Mouse (Mus musculus): ENCODE results near the gene Rap1b.
A peak's percentile ranks its signal among the peaks of the same experiment; 100 is the strongest.

Gene Rap1b

DNA sequence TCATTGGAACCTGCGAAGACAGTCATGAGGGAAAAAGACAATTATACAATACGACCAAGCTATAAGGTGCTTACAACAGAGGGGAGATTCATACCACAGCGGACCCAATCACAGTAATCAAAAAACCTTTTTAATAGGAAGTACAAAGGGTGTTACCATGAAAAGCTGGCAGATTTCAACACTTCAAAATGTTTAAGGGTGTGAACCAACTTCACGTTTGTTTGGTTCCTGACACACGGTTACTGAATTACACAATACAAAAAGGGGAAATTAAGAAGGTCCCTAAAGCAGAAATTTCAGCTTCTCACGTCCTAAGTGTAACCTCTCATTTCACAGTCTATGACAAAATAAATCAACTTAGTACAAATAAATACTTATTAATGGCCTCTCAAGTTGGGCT lies 27.2 kb downstream of the Rap1b start:
- no peak for DNase-seq (ENCODE audit: low spot score)

DNA sequence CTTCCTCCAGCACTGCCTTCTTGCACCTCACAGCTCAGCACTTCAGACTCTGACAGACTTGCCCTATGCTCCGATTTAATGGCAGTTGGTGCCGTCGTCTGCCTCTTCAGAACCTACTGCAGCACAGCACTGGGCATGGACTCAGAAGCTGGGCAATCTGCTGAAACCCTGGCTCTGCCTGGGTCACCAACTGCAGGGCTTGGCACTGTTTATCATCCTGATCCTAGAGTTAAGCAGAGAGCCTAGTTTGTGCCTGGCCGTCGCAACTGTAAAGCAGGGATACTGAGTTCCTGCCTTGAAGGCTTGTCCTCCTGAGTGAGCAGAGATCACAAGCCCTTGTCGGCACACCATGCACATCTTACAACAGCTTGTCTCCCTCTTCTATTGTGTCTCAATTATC lies 29.1 kb downstream of the Rap1b start:
- DNase-seq (ENCODE audit: low spot score): no peak

DNA sequence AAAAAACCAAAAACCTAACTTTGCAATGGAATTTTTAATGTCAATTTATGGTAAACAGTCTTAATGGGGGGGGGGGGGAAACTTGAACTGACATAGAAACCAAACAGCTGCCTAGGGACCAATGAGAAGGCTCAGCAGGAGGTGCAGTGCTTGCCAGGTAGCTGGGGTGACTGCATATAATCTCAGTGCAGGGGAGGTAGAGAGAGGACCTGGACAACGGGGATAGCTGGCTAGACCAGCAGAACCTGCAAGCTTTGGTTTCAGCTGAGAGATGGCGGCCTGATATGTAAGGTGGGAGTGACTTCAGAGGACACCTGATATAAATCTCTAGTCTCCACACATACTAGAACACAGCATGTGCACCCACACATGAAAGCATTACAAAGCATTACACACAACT lies 33.3 kb downstream of the Rap1b start:
- no peak for DNase-seq (ENCODE audit: low spot score)

DNA sequence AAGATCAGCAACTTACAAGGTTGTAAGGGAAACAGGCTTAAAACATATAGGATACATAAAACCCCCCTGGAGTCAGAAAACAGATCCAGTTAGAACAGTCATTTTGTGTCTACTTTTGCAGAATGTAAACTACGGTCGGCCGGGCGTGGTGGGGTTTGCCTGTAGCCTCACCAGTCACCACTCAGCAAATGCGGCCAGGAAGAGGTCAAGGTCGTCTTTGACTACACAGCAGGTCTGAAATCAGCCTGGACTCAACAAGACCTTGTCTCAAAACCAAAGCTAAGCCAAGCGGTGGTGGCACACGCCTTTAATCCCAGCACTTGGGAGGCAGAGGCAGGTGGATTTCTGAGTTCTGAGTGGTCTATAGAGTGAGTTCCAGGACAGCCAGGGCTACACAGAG lies 34.3 kb downstream of the Rap1b start:
- DNase-seq (ENCODE audit: low spot score): no peak

DNA sequence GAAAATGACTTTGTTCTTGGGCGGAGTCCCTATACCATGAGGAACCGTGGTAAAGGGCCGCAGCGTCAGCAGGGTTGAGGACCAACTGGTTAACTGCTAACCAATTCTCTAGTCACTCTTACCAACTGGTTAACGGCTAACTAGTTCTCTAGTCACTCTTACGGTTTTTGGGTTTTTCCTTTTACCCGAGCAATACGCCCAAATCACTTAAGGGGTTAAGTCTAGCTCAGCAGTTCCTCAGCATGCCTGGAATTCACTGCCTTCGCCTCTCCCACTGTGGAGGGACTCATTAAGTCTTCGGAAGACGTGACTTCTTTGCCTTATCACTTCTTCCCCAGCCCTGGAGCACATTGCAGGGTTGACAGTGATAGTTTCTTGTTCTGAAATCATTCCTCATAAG lies 35.3 kb downstream of the Rap1b start:
- DNase-seq (ENCODE audit: low spot score): no peak

DNA sequence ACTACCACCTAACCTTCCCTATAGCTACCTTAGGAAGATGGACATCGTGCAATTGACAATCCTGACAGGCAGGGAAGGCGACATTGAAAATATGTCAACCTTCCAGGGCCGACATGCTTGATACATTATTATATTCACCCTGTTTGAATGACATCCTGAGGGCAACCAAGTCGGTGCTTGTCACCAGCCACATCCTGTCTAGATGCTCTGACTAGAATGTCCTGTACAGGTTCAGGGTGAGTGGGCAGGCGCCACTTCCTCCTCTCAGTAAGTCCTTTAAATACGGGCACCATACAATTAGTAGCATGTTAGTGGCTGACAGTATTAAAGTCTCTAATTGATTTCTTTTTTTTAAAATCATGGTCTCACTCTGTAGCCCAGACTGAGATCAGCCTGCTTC lies 37.8 kb downstream of the Rap1b start:
- DNase-seq (ENCODE audit: low spot score): no peak

DNA sequence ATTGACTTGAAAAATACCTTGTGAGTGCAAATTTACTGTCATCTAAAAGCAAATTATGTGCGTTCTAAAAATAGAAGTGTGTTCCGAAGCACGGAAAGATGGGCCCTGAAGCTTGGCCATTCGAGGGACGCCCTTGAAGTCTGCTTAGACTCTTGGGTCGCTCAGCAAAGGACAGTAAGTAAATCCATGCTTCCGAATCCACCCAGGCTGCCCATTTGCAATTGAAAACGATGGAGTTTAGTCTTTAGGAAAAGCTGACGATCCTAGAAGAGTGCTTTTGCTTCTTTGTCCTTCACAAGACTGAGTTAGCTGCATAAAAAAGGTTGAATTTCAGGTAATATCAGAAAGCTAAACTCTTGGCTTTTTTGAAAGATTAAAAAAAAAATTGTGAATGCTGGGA lies 39.9 kb downstream of the Rap1b start:
- DNase-seq (ENCODE audit: low spot score): no peak

DNA sequence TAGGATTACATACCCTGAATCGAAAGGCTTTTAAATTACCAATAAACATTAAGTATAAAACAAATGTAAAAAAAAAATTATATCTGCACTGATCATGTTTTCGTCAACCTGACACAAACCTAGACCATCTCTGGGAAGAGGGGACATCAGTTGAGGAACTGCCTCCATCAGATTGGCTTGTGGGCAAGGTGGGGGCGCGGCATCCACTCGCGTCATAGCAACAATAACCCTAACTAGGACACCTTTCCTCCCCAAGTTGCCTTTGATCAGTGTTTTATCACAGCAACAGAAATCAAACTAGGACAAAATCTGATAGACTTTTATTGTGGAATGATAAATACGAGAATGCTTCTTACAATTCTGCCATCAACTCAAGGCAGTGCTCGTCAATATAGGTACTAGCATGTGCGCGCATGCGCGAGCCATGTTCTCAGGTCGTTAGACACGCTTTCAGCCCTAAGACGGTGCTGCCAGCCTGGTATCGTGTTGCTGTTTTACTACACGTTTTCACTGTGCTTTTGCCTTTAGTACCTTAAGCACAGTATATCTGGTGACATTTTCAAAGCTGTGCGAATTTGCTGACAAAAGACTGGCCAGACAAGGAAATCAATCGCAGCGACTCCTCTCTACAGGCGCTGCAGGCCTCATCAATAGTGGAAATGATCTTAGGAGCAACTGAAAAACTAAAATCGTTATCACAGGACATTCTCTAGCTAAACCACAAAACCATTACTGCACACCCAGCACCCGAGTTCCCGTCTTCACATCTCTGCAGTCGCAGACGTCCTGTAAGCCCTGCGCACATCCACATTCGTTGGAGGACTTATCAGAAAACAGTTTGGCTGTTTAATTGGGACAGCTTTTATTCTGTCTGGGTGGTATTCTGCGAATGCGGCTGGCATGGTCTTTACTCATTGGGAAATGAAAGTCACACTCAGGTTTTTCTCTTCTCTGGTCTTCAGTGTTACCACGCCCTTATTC lies 41.7 kb downstream of the Rap1b start:
- DNase-seq (ENCODE audit: low spot score): no peak

DNA sequence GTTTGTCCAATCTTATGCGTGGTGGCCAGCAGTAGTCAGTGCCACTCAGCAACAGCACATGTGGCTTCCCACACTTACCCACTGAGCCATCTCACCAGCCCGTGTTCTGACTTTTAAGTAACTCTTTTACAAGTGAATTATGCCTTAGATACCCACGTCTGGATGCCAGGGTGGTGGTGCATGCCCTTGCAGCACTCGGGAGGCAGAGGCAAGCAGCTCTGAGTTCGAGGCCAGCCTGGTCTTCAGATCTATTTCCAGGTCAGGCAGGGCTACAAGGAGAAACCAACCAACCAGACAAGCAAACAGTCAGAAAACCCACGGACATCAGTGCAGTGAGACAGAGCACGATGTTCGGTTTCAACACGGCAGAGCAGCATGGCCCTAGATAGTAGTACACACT lies 43.9 kb downstream of the Rap1b start:
- DNase-seq (ENCODE audit: low spot score): no peak

DNA sequence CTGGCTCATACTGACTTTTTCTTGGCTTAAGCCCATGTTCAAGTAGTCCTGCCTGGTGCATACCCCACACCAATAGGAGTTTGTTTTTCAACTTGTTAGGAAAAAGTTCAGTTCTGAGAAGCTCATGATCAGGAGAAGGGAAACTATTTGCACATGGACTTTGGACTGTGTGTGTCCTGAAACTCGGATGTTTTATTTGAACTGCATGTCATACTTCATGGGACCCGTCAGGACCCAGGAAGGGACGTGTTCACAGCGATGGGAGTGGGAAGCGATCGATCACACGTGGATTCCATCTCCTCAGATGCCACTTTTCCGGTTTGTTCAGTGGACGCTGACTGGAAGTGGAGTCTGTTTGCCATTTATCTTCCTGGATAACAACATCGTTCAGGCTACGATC lies 46.0 kb downstream of the Rap1b start:
- no peak for DNase-seq (ENCODE audit: low spot score)

DNA sequence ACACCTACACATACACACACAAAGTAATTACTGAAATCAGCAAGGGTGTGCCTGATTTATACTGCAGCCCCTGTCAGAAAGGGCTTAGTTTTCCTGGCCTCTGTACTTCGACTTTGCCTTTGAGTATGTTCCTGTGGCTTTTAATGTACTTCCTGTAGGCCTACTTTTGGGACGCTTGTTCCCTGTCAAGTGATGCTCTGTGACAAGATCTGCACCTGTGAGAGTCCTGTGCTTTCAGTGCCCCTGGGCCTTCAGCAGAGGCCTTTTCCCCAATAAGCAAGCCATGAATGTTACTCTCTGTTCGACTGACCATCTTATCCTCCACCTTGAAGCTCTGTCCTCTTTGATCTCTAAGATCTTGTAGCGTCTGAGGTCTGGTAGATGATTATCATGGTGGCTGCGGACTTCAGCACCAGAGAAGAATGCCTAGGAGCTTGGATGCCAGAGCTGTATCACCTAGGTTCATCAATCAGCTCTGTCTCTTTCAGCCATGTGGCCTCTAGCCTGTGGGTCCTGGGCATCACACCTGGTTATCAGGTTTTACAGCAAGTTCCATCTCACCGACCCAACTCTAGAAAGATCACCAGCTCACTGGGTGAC lies 47.3 kb downstream of the Rap1b start:
- no peak for DNase-seq (ENCODE audit: low spot score)

DNA sequence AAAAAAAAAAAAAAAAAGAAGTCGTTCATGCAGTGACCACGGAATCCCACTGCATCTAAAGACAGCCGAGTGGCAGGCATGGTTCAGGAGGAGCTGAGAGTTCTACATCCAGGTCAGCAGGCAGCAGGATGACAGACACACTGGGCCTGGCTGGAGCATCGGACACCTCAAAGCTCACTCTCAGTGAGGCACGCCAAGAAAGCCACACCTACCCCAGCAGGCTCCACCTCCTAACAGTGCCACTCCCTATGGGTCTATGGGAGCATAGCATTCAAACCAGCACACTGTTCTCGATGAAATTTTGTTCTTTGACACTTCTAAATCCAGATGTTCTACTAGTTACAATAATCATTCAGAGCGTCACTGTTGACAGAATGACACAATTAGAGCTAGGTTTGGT lies 48.2 kb downstream of the Rap1b start:
- DNase-seq (ENCODE audit: low spot score): no peak

DNA sequence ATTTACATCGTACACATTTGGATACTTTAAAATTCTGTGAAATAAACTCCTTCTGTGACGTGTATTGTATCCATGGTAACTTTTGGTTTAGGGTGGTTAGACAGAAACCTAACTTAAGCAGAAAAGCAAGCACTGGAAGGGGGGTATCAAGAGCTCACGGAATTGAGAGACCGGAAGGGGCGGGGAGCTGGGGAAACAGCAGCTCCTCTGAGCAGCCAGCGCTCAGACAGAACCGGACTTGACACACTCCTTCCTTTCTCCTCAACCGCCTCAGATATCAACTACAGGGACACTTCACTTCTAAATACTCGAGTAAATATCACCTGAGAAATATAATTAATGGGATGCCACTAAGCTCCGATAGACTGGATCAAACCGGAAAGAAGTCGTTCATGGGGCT lies 48.7 kb downstream of the Rap1b start:
- DNase-seq (ENCODE audit: low spot score): no peak

DNA sequence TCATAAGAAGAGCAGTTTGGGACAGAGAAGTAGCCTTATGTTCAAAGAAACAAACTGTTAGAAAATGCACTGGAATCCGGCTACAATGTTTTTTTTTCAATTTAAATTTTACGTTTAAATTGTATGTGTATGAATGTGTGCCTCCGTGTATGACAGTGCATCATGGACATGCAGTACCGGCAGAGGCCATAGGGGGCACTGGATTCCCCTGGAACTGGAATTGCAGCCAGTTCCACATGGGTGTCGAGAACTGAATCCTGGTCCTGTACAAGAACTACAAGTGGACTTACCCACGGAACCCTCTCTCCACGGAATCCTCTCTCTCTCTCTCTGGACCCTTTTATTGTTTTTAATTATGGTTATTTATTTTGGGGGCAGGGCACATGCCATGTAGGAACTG lies 49.7 kb downstream of the Rap1b start:
- DNase-seq (ENCODE audit: low spot score): no peak

DNA sequence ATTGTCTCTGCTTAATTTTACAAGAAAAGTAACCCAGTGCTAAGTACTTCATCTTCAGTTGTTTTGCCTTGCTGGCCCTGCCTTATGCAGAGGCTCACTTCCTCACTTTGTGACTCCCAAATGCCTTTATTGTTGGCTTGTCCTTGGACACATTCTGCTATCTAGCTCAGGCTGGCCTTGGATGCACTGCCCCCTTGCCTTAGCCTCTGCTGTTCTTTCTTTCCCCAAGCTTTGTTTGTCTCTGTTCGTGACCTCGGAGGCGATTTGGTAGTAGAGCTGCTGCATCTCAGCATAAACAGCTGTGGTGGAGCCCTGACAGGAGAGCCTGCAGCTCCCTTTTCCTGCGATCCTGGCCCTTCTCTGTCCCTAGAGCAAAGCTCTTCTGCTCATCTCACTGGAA lies 50.6 kb downstream of the Rap1b start:
- no peak for DNase-seq (ENCODE audit: low spot score)

DNA sequence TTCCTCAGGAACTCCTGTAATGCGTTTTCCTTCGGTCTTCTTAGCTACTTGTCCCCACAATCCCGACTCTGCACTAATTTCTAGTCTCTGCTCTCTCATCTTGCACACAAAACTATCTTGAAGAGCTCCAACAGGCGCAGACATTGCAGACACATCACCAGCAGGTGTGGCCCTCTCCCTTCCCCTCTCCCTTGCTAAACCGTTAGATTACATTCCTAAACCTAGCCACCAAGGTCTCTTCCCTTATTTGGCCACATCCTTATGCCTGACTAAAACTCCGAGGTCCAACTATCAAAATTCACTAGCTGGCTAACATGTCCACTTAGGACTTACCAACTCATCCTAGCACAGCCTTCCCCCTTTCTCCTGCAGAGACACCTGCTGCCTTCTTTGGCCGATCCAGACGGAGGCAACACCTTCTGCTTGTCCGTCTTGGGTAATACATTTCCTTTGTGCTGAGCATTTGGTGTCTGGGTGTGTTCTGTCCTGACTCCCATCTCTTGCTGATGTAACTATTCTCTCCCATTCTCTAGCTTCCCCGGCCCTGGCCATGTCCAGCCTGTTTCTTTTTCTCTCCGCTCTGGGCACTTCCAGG lies 52.3 kb downstream of the Rap1b start:
- DNase-seq (ENCODE audit: low spot score): no peak

DNA sequence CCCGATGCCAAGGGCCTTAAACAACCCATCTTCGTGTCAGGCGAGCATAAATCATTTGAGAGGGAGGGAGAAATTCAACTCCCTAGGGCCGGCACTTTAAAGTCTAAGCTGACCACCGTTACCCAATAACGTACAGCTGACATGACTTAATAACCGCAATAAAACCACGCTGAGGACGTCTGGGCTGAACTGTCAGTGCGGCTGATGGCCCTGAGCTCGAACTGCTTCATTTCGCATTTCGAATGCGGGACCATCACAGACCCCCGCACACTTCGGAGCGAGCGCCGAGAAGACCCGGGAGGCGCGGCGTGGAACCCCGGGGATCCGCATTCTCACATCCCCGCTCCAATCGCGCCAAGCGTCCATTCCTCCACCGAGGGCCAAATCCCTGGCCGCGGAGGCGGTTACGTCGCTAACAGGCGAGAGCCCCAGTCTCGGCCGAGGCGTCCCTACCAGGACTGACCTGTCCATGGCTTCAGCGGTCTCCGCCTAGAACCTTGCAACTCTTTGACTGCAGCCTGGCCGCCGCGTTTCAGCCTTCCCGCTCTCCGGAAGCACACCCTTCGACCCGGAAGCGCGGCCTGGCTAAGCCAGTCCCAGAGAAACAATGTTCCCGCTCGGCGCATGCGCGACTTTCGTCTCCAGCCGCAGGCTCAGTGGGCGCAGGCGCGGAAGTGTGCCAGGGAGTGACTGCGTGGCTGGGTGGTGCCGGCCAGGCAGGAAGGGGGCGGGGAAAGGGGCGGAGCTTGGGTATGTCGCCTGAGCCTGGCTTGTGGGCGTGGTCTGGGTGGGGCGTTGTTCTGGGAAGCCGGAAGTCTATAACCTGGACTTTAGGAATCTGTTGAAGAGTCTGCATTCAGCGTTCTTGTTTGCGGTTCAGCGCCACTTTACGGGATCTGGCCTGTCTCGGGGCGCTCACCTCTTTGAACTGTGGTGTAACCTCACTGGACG lies 53.4 kb downstream of the Rap1b start, which contains the start of gene Nup107:
Gene Nup107, minus strand, starts transcription at position 565 of the 951 bp plus-strand sequence.
- DNase-seq (ENCODE audit: low spot score): peak; percentile 100

DNA sequence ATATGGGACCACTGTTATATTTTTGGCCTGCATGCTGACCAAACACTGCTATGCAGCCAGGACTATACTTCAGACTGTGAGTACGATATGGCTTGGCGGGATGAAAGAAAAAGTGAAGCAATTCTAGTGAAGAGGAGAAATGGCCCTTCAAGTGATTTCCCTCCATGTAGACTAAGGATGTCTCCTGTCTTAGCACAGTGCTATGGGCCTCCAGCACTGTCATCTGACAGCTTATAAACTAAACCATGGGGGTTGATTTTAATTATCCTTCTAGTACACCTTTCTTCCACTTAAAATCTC lies 54.7 kb downstream of the Rap1b start:
- DNase-seq (ENCODE audit: low spot score): no peak

DNA sequence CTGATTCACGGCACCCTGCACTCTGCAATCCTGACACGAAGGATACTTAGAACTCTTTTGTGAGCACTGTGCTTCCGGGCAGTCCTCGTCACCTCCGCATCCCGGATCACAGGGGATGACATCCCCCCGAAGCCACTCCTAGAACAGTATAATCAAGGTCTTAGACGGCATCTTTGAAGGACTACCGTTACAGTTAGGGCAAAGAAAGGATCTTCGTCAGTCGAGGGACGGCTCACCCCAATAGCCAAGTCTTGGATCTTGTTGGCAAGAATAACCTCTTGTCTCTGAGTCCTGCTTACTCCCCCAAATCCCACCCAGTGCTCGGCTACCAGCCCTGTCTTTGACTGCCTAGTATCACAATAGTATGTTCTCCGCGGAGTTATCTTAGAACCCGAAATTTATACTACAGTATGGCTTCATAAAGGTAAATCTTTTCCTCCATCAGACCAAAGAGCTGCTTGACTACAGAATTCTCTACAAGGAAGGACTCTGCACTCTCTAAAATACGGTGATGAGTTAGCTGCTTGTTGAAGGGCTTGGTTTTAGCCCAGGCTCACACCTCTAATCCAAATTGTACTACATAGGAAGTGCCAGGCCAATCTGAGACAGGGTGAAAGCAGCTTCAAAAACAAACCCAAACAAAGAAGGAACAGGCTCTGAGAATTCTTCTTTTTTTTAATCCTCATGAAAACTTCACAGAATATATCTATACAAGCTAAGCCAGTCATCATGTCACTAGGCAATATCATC lies 55.2 kb downstream of the Rap1b start:
- no peak for DNase-seq (ENCODE audit: low spot score)

DNA sequence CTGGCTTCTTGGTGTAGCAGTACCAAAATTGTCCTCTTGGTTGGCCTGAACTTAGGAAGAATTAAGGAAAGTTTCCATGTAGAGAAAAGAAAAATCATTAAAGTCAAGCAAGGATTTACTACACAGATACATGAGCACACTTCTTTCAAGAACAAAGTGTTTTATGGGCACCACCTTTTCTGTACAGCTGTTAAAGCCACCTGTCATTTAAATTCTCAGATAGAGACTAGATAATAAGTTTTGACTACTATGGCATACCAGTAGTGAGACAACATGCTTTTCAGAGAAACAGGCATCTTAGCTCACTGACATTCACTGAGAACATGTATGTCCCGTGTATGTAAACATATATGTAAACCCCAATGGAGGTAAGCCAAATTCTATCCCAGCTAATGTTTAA lies 55.8 kb downstream of the Rap1b start:
- DNase-seq (ENCODE audit: low spot score): no peak

DNA sequence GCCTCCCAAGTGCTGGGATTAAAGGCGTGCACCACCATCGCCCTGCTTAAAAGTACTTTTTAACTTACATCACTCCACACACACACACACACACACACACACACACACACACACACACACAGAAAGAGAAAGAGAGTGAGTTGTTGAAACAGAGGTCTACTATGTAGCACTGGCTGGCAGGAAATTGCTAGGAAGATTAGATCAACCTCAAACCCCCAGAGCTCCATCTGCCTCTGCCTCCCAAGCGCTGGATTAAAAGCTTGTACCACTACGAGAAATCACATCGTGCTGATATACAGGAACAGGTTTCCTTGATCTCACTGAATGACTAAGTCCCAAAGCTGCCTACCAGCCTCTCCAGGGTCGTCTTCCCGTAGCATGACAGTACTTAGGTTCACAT lies 61.2 kb downstream of the Rap1b start:
- no peak for DNase-seq (ENCODE audit: low spot score)

Data from left cerebral cortex, adult 11 months (tissue).